Mouse (Mus musculus): ENCODE data around the gene Comp.

- no peak for TF ChIP-seq CTCF (IDR thresholded peaks at IDR 0.05; ENCODE audit: borderline replicate concordance, insufficient read depth, low read length)
- TF ChIP-seq POLR2A (IDR thresholded peaks at IDR 0.05; ENCODE audit: low read depth, low read length): no peak
These were observed 6.7 kb downstream of the Comp start for GRCm38 (mm10) chr8:70380069-70380468.
